Mouse (Mus musculus): Measurements from ENCODE around the gene Ube2q1.

Ube2q1 gene

DNA sequence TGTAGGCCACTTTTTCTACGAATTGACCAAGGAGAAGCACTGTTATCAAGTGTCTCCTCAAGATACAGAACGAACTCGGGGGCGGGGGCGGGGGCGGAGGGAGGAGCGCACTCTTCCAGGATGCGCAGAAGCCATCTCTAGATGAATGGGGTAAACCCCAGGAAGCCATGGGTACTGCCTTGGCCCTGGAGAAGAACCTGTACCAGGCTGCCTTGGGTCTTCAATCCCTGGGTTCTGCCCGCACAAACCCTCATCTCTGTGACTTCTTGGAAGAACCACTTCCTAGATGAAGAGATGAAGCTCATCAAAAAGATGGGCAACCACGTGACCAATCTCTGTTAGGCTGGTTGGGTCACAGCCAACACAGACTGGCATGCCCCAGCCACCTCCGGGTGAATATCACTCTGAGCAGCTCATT, 47.7 kb downstream of the Ube2q1 start:
- DNase-seq (ENCODE audit: low read depth, low spot score) = no peak

DNA sequence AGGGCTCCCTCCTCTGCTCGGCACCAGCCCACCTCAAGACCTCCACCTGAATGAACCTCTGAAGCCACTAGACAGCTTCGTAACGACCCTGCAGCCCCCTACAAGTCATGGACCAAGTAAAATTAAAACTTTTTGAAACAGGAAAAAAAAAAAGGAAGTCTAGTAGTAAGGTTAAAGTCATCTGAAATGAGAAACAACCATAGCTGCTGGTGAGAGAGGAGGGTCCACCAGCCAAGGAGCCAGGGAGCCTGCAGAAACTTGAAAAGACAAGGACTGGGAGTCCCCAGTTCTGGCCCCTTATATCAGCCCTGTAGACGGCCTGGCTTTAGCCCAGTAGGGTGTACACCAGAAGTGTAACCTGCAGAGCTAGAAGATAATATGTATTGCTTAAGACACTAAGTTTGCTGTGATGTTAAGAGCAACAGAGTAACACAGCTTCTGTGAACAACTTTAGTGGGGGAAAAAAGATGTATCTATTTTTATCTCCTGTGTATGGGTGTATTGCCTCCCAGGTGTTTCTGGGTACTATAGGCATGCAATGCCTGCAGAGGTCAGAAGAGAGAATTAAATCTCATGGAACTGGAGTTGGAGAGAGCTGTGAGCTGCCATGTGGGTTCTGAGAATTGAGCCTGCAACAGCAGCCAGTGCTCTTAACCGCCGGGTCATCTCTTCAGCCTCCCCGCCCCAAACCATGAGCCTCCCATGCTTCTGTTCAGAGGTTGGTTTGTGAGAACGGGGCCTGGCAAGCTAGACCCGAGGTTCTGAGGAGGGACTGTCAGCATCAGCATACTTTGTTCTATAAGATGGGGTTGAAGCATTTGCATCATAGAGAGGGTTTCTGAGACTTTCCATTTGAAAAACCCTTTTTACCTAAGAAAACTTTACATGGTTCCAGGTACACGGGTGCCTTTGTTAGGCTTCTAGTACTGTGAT, 48.4 kb downstream of the Ube2q1 start:
- DNase-seq (ENCODE audit: low read depth, low spot score) = no peak

DNA sequence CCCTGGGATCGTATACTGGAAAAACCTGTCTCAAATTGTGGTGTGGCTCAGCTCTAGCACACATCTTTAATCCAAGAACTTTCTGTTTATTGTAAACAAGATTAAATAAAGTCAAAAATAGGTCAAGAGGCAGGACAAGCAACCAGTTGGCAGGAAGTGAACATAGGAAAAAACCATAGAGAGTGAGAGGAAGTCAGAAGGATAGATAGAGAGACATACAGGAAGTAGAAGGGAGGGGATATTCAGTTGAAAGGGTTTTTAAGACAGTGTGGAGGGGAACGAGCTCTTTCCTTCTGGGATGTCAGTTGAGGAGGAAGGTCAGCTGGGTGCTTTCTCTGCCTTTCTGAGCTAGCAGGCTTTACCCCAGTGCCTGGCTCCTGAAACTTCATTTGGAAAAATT, 50.2 kb downstream of the Ube2q1 start:
- no peak for DNase-seq (ENCODE audit: low read depth, low spot score)

DNA sequence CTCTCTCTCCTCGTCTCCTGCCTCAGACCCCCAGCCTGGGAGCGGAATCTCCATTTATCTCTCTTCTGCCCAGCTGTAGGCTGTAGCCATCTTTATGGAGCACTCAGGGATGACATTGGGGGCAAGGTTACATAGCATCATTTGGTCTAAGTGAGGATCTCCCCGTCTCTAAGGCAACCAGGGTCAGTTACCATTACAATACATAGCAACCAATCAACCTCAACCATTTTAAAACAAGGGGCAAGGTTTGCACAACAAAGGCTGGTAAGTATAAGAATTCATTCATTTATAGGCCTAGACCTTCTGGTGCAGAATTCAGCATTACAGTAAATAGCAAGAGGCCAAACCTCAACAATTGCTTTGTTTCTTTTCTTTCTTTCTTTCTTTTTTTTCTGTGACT, 52.9 kb downstream of the Ube2q1 start:
- DNase-seq (ENCODE audit: low read depth, low spot score) = no peak

DNA sequence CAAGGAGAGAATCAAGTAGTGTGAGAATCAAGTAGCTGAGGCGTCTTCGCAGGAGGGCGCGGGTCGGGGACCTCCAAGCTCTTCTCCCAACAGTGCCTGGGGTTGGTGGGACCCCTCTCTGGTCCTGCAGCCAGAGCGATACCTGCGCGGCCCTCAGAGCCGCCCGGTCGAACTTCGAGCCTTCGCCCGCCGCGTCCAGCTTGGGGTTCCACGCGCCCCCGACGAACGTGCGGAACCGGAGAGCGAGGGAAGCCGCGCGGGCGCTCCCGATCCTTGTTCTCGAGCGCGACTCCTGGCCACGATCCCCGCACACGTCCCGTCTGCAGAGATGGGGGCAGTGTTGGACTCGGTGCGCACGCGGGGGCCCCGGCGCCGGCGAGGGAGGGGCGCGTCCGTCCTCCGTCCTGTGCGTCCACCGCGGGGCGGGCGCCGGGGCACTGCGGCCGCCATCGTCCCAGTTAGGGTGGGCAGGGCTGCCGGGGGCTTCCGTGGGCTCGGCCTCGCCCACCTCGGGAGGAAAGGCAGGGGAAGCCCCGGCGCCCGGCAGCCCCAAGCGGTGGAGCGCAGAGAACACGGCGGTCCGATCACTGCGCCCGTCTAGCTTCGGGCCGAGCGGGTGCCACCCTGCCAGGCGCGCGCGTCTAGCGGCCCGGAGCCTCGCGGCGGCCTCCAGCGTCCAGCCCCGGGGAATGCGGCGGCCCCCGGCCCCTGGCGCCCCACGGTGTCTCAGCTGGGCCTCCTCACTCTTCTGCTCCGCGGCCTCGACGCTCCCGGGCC, 57.6 kb downstream of the Ube2q1 start, which contains the start of gene She:
Gene She, plus strand, starts transcription at position 556 of the 777 bp plus-strand sequence.
- no peak for DNase-seq (ENCODE audit: low read depth, low spot score)

Measured in brain, embryonic 18.5 days (tissue).